8 mouse cellular contexts compared by ENCODE assay signal in the genomic region with DNA sequence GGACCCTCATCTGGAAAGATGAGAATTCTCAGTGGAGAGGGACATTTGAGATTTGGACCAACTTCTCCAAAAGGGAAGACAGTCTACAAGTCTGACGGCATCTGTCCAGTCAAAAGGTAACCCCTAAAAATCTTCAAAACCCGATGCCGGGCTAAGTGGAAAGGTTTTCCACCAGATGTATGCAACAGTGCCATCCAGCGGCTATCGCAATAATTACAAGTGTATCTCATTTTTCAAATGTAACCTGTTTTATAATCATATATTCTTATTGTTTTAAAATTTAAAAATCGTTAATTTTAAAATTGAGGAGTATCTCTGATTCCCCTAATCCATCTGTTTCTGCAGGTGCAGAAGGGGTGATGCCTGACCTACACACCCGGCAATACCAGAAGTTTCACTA.
DNase-seq lines count a peak whose midpoint lies in the region; ATAC-seq and TF ChIP-seq lines count a peak whose summit lies in the region.

No protein-coding gene starts in this region.

- no peak for ATAC-seq in heart, embryonic 13.5 days (ENCODE audit: extremely low read depth, insufficient number of reproducible peaks, low FRiP score, low TSS enrichment)
- no peak for ATAC-seq in neural tube, embryonic 11.5 days (ENCODE audit: insufficient read depth, low FRiP score, low TSS enrichment)

- no peak for TF ChIP-seq POLR2A in heart, adult 2 months (IDR thresholded peaks at IDR 0.05; ENCODE audit: insufficient read depth, low read depth, low read length)

- H3K4me2 ChIP-seq in heart, embryonic 13.5 days, result peak overlapping the region; percentile 24; the same call in 1 of the 2 replicates
- no peak overlapping the region for H3K4me2 ChIP-seq in neural tube, embryonic 11.5 days (ENCODE audit: low read depth)

- H3K27me3 ChIP-seq in heart, adult 2 months (ENCODE audit: control insufficient read depth, insufficient read depth, low read length), result peaks cover 2% of the 10 kb centered on the region; the same call in 1 of the 2 replicates
- H3K27me3 ChIP-seq in E14TG2a.4 (ENCODE audit: insufficient read depth, low read length), result peaks cover 5% of the 10 kb centered on the region; the same call in 1 of the 2 replicates
- H3K27me3 ChIP-seq in heart, embryonic 13.5 days (replicated peaks), result peaks cover 21% of the 10 kb centered on the region
- no peaks in the 10 kb centered on the region for H3K27me3 ChIP-seq in neural tube, embryonic 11.5 days (ENCODE audit: control insufficient read depth, insufficient read depth, low read length)

- H3K27ac ChIP-seq in heart, adult 2 months, result no peak overlapping the region
- H3K27ac ChIP-seq in heart, embryonic 13.5 days (replicated peaks), result no peak overlapping the region
- H3K27ac ChIP-seq in neural tube, embryonic 11.5 days (ENCODE audit: low read depth, low read length), result no peak overlapping the region

- no peaks in the 10 kb centered on the region for H3K79me2 ChIP-seq in heart, adult 2 months (replicated peaks; ENCODE audit: control insufficient read depth, insufficient read depth, low read length)

- H3K4me3 ChIP-seq in heart, adult 2 months, result no peak overlapping the region
- no peak overlapping the region for H3K4me3 ChIP-seq in E14TG2a.4 (replicated peaks; ENCODE audit: low read length)
- H3K4me3 ChIP-seq in heart, embryonic 13.5 days, result no peak overlapping the region
- H3K4me3 ChIP-seq in neural tube, embryonic 11.5 days (ENCODE audit: low read depth, low read length), result no peak overlapping the region

- 15% methylated on average over 7 of the region's 7 CpGs for WGBS in heart, adult 2 months
- WGBS in heart, embryonic 13.5 days, result 12% methylated on average over 7 of the region's 7 CpGs
- 20% methylated on average over 7 of the region's 7 CpGs for WGBS in neural tube, embryonic 11.5 days

- peaks cover 1% of the 10 kb centered on the region for H3K4me1 ChIP-seq in heart, adult 2 months (ENCODE audit: control insufficient read depth, insufficient read depth, low read length)
- no peaks in the 10 kb centered on the region for H3K4me1 ChIP-seq in E14TG2a.4 (replicated peaks; ENCODE audit: low read depth, low read length)
- no peaks in the 10 kb centered on the region for H3K4me1 ChIP-seq in heart, embryonic 13.5 days
- H3K4me1 ChIP-seq in neural tube, embryonic 11.5 days (ENCODE audit: control insufficient read depth, insufficient read depth, low read length), result no peaks in the 10 kb centered on the region

- peak; percentile 89 for TF ChIP-seq CTCF in heart, adult 2 months (IDR thresholded peaks at IDR 0.05)
- peak; percentile 60 for TF ChIP-seq CTCF in E14TG2a.4 (conservative IDR thresholded peaks at IDR 0.05; ENCODE audit: low read length)

- H3K9me3 ChIP-seq in E14TG2a.4 (ENCODE audit: low read length), result no peaks in the 10 kb centered on the region
- no peaks in the 10 kb centered on the region; the same call in 1 of the 2 replicates for H3K9me3 ChIP-seq in heart, embryonic 13.5 days
- no peaks in the 10 kb centered on the region for H3K9me3 ChIP-seq in neural tube, embryonic 11.5 days (ENCODE audit: control insufficient read depth, low read length)

- no peaks in the 10 kb centered on the region for H3K36me3 ChIP-seq in heart, adult 2 months (ENCODE audit: control insufficient read depth, insufficient read depth, low read length)
- H3K36me3 ChIP-seq in E14TG2a.4 (ENCODE audit: insufficient read depth, low read length), result no peaks in the 10 kb centered on the region
- no peaks in the 10 kb centered on the region for H3K36me3 ChIP-seq in heart, embryonic 13.5 days
- H3K36me3 ChIP-seq in neural tube, embryonic 11.5 days (ENCODE audit: control insufficient read depth, insufficient read depth, low read length), result no peaks in the 10 kb centered on the region

- no peak overlapping the region for H3K9ac ChIP-seq in heart, adult 2 months (ENCODE audit: low read depth, low read length)
- H3K9ac ChIP-seq in heart, embryonic 13.5 days, result no peak overlapping the region
- no peak overlapping the region for H3K9ac ChIP-seq in neural tube, embryonic 11.5 days (ENCODE audit: low read length)

- intact Hi-C loops in heart, adult 2 months (cut with DNase I), result loop anchor here (5.0 to 10.0 kb wide), 5 partner anchors 65 to 610 kb away; partner anchors contain the start of gene Hoxd8
- intact Hi-C loops in heart, postnatal 25 days (cut with DNase I), result loop anchor here (2.0 to 10.0 kb wide), 5 partner anchors 160 to 609 kb away; no protein-coding TSS in a partner anchor
- intact Hi-C loops in left cerebral cortex, postnatal 36 days (cut with DNase I), result loop anchor here (2.0 to 5.0 kb wide), 6 partner anchors 160 to 609 kb away; no protein-coding TSS in a partner anchor

- TF ChIP-seq EP300 in heart, adult 2 months (IDR thresholded peaks at IDR 0.05; ENCODE audit: insufficient read depth, low read depth, low read length), result no peak

- peak; percentile 17 to 38 for DNase-seq in heart, adult 2 months
- DNase-seq in heart, postnatal 25 days (ENCODE audit: low spot score), result no peak
- DNase-seq in c-Kit-positive CD71-negative TER-119-negative erythroid progenitor cells, embryonic 14.5 days (ENCODE audit: low read depth), result peak; percentile 25
- peak; percentile 12 to 17 for DNase-seq in left cerebral cortex, postnatal 36 days (ENCODE audit: low spot score in 2 of 2)
- DNase-seq in neural tube, embryonic 11.5 days (ENCODE audit: low spot score), result peak; percentile 47
- DNase-seq in MN1 (ENCODE audit: low spot score), result no peak

Comparison
In these comparisons a context has a peak if more than half of its experiments do, and no peak if none do; other contexts are left out.
1. DNase-seq: peak in heart, adult 2 months (2 of 2), c-Kit-positive CD71-negative TER-119-negative erythroid progenitor cells, embryonic 14.5 days (single experiment), left cerebral cortex, postnatal 36 days (2 of 2) and neural tube, embryonic 11.5 days (single experiment); none in heart, postnatal 25 days (single experiment) and MN1 (single experiment).